ENCODE assay signal across 15 mouse cellular contexts in the genomic region with DNA sequence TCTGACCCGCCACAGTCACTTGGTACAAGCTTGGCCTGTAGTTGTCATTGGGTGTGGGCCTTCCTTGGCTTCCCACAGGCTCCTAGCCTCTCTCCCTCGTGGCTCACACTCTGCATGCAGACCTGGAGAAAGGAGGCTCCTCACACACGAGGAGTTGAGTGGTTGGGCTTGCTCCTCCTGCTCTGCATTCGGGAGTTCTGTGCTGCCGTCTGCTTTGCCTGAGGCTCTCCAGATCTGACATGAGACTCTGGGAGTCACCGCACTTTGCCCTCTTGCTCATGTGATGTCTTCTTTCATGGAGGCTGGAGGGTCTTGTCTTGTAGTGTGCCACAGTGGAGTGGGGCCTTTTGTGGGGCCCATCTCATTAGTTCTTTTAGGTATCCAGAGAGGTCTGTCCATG. TPM values are rescaled to one million over a fixed set of nuclear protein-coding genes. Genes with fewer than 3 reads are reported as not detected.
DNase-seq lines count a peak whose midpoint lies in the region; ATAC-seq lines count a peak whose summit lies in the region.
"Had no signal": no experiment of that assay in that cellular context is flagged by ENCODE, and none has a peak within 500 bp of the region (broad histone marks: within the 10 kb centered on the region; RNA-seq: fewer than 3 reads in every experiment).

No protein-coding gene starts in this region.

- no peaks in the 10 kb centered on the region for H3K9me3 ChIP-seq in hindbrain, embryonic 10.5 days
- H3K9me3 ChIP-seq in hindbrain, embryonic 13.5 days, result no peaks in the 10 kb centered on the region
- H3K9me3 ChIP-seq in kidney, embryonic 15.5 days (replicated peaks), result no peaks in the 10 kb centered on the region
- H3K9me3 ChIP-seq in intestine, embryonic 16.5 days (ENCODE audit: control insufficient read depth, low read length), result no peaks in the 10 kb centered on the region
- H3K9me3 ChIP-seq: embryonic facial prominence, embryonic 12.5 days; forebrain, embryonic 15.5 days; hindbrain, embryonic 15.5 days had no signal

- H3K4me1 ChIP-seq in hindbrain, embryonic 10.5 days (replicated peaks), result peaks cover 82% of the 10 kb centered on the region
- H3K4me1 ChIP-seq in hindbrain, embryonic 13.5 days (replicated peaks), result peaks cover 75% of the 10 kb centered on the region
- H3K4me1 ChIP-seq in kidney, embryonic 15.5 days, result peaks cover 54% of the 10 kb centered on the region
- peaks cover 55% of the 10 kb centered on the region for H3K4me1 ChIP-seq in intestine, embryonic 16.5 days (ENCODE audit: control insufficient read depth, insufficient read depth, low read length)

- no peaks in the 10 kb centered on the region for H3K27me3 ChIP-seq in hindbrain, embryonic 10.5 days (ENCODE audit: insufficient read depth, poor library complexity, severe bottlenecking)
- H3K27me3 ChIP-seq in hindbrain, embryonic 13.5 days, result no peaks in the 10 kb centered on the region
- 0 out of 2 replicates have a peak, but pooled peaks cover 3% of the 10 kb centered on the region for H3K27me3 ChIP-seq in kidney, embryonic 15.5 days
- no peaks in the 10 kb centered on the region for H3K27me3 ChIP-seq in intestine, embryonic 16.5 days (replicated peaks; ENCODE audit: control insufficient read depth, insufficient read depth, low read length)
- H3K27me3 ChIP-seq: embryonic facial prominence, embryonic 12.5 days; forebrain, embryonic 15.5 days; hindbrain, embryonic 15.5 days had no signal

- H3K4me3 ChIP-seq in hindbrain, embryonic 10.5 days, result no peak overlapping the region
- no peak overlapping the region for H3K4me3 ChIP-seq in hindbrain, embryonic 13.5 days
- no peak overlapping the region for H3K4me3 ChIP-seq in kidney, embryonic 15.5 days (replicated peaks)
- no peak overlapping the region for H3K4me3 ChIP-seq in intestine, embryonic 16.5 days (ENCODE audit: low read length)
- H3K4me3 ChIP-seq: embryonic facial prominence, embryonic 12.5 days; forebrain, embryonic 15.5 days; hindbrain, embryonic 15.5 days had no signal

- H3K4me2 ChIP-seq in hindbrain, embryonic 13.5 days, result no peak overlapping the region
- H3K4me2 ChIP-seq in kidney, embryonic 15.5 days, result no peak overlapping the region
- no peak overlapping the region for H3K4me2 ChIP-seq in intestine, embryonic 16.5 days (ENCODE audit: low read depth, low read length)
- H3K4me2 ChIP-seq: embryonic facial prominence, embryonic 12.5 days; forebrain, embryonic 15.5 days; hindbrain, embryonic 15.5 days had no signal

- no peak overlapping the region for H3K9ac ChIP-seq in hindbrain, embryonic 13.5 days
- no peak overlapping the region for H3K9ac ChIP-seq in kidney, embryonic 15.5 days
- no peak overlapping the region for H3K9ac ChIP-seq in intestine, embryonic 16.5 days (ENCODE audit: low read depth, low read length)
- H3K9ac ChIP-seq: embryonic facial prominence, embryonic 12.5 days; forebrain, embryonic 15.5 days; hindbrain, embryonic 15.5 days had no signal

- H3K27ac ChIP-seq in hindbrain, embryonic 10.5 days, result peak overlapping the region; percentile 13; the same call in 1 of the 2 replicates
- no peak overlapping the region for H3K27ac ChIP-seq in hindbrain, embryonic 13.5 days
- H3K27ac ChIP-seq in kidney, embryonic 15.5 days, result no peak overlapping the region
- H3K27ac ChIP-seq in intestine, embryonic 16.5 days (ENCODE audit: low read length), result 0 out of 2 replicates have a peak overlapping the region, but pooled peaks have one; percentile 6
- H3K27ac ChIP-seq: embryonic facial prominence, embryonic 12.5 days; hindbrain, embryonic 15.5 days had no signal

- H3K36me3 ChIP-seq in hindbrain, embryonic 10.5 days, result no peaks in the 10 kb centered on the region
- no peaks in the 10 kb centered on the region for H3K36me3 ChIP-seq in hindbrain, embryonic 13.5 days
- H3K36me3 ChIP-seq in kidney, embryonic 15.5 days, result no peaks in the 10 kb centered on the region
- H3K36me3 ChIP-seq in intestine, embryonic 16.5 days (ENCODE audit: control insufficient read depth, insufficient read depth, low read length), result no peaks in the 10 kb centered on the region
- H3K36me3 ChIP-seq: embryonic facial prominence, embryonic 12.5 days; forebrain, embryonic 15.5 days; hindbrain, embryonic 15.5 days had no signal

- no peak for ATAC-seq in hindbrain, embryonic 13.5 days (ENCODE audit: low FRiP score)
- ATAC-seq in kidney, embryonic 15.5 days (replicated peaks; ENCODE audit: low FRiP score), result no peak
- ATAC-seq in intestine, embryonic 16.5 days, result peak; percentile 32
- ATAC-seq: forebrain, embryonic 15.5 days had no signal

- DNase-seq in hindbrain, embryonic 10.5 days (ENCODE audit: low spot score), result no peak
- DNase-seq in kidney, postnatal 14 days, result peak; percentile 20
- no peak for DNase-seq in right cerebral cortex, postnatal 25 days
- DNase-seq: adrenal gland, adult 8-10 months; adrenal gland, postnatal 36 days; cerebellum, adult 2 months; cerebellum, postnatal 10 days; embryo, embryonic 11 days; heart, postnatal 10 days had no signal

- 46% methylated on average over 6 of the region's 6 CpGs for WGBS in hindbrain, embryonic 10.5 days
- WGBS in hindbrain, embryonic 13.5 days, result 52% methylated on average over 6 of the region's 6 CpGs
- WGBS in kidney, embryonic 15.5 days, result 41% methylated on average over 6 of the region's 6 CpGs
- WGBS in intestine, embryonic 16.5 days, result 42% methylated on average over 6 of the region's 6 CpGs

RNA-seq across cellular contexts. Expression of a gene that starts 26.1 kb away (rescaled TPM):
- 10.3 and 11.0 TPM in 2 replicates for polyA plus RNA-seq in hindbrain, embryonic 10.5 days (2016; fragmentation: Nextera tagmentation; extraction: Ambion mirVana)
- polyA plus RNA-seq in hindbrain, embryonic 13.5 days (2015; fragmentation: Nextera tagmentation; extraction: Ambion mirVana), result 15.3 and 16.3 TPM in 2 replicates
- polyA plus RNA-seq in kidney, embryonic 15.5 days (2015; fragmentation: Nextera tagmentation; extraction: Ambion mirVana), result 8.5 and 10.2 TPM in 2 replicates
- polyA plus RNA-seq in intestine, embryonic 16.5 days (2015; fragmentation: Nextera tagmentation; extraction: Ambion mirVana), result 6.4 and 6.6 TPM in 2 replicates

Comparison
In these comparisons a context has a peak if more than half of its experiments do, and no peak if none do; other contexts are left out.
1. H3K27ac ChIP-seq: peak in hindbrain, embryonic 10.5 days (single experiment) and intestine, embryonic 16.5 days (single experiment); none in hindbrain, embryonic 13.5 days (single experiment) and kidney, embryonic 15.5 days (single experiment).